Mouse (Mus musculus) kidney, adult 2 months (tissue): ENCODE measurements around the gene Snx25. TPM values are rescaled to one million over a fixed set of nuclear protein-coding genes. Genes with fewer than 3 reads are reported as not detected.

ENCODE experiments used
- DNase-seq: peaks from one replicate; pipeline ENCODE4 v3.0.0; 2021
- H3K27ac ChIP-seq: fragments of 200-500 bp; 2 replicates; pipeline ENCODE4 v1.5.1; 2012; ENCODE audit warnings: low read depth, low read length, control low read depth, inconsistent platforms; ENCODE audit not compliant: insufficient read depth
- H3K27me3 ChIP-seq: fragments of 200-500 bp; replicated peaks from 2 replicates; pipeline ENCODE4 v1.6.1; 2012; ENCODE audit warnings: mild to moderate bottlenecking, moderate library complexity, low read length, inconsistent platforms; ENCODE audit not compliant: control insufficient read depth, insufficient read depth
- H3K36me3 ChIP-seq: fragments of 200-500 bp; 2 replicates; pipeline ENCODE4 v1.6.1; 2012; ENCODE audit warnings: mild to moderate bottlenecking, moderate library complexity, low read length, inconsistent platforms; ENCODE audit not compliant: control insufficient read depth, insufficient read depth
- H3K4me1 ChIP-seq: fragments of 200-500 bp; 2 replicates; pipeline ENCODE4 v1.6.1; 2011; ENCODE audit warnings: low read length; ENCODE audit not compliant: control insufficient read depth, insufficient read depth
- H3K4me3 ChIP-seq: fragments of 200-500 bp; 2 replicates; pipeline ENCODE4 v1.5.1; 2011; ENCODE audit warnings: mild to moderate bottlenecking, low read depth, low read length, control low read depth; ENCODE audit not compliant: insufficient read depth
- CTCF ChIP-seq: fragments of 200-500 bp; conservative IDR thresholded peaks from 2 replicates; pipeline ENCODE4 v1.5.1; 2011; ENCODE audit warnings: low read depth, mild to moderate bottlenecking, control low read depth, low read length, moderate library complexity, mixed read lengths; ENCODE audit not compliant: insufficient read depth, insufficient read length
- POLR2A ChIP-seq: fragments of 200-500 bp; IDR thresholded peaks from one replicate; pipeline ENCODE4 v1.6.1; 2011; ENCODE audit warnings: low read depth, low read length, control low read depth
- WGBS: fragments of 180-500 bp; shearing (Covaris S2); methylation state at CpG from one replicate; pipeline ENCODE4 v1.1.7; 2018; 5-methylcytosine and 5-hydroxymethylcytosine counted together
- polyA plus RNA-seq: library from polyadenylated mRNA; depleted of rRNA; stranded (reverse); fragments of >200 nt; gene quantifications from 2 replicates; pipeline ENCODE4 v1.2.3, GENCODE M21; 2012

Gene Snx25
- polyA plus RNA-seq, 1 experiment: 9.8 TPM

GRCm38 (mm10) chr8:46163870-46164190 is 11.9 kb upstream of the Snx25 start:
- Histone ChIP-seq H3K4me3 (peak overlapping the region; percentile 94), H3K27ac (peak overlapping the region; percentile 49), H3K36me3 (no peaks in the 10 kb centered on the region), H3K27me3 (no peaks in the 10 kb centered on the region), H3K4me1 (peaks cover 10% of the 10 kb centered on the region; the same call in 1 of the 2 replicates)
- no peak for DNase-seq
- under 1% methylated on average over 24 of the region's 25 CpGs for WGBS
- TF ChIP-seq CTCF (no peak), POLR2A (no peak)

- DNase-seq: peak; percentile 98
- H3K36me3 ChIP-seq: no peaks in the 10 kb centered on the region
- H3K4me3 ChIP-seq: peak overlapping the region; percentile 94
- H3K27ac ChIP-seq: peak overlapping the region; percentile 81
- under 1% methylated on average over 77 of the region's 77 CpGs for whole genome bisulfite sequencing
- peaks cover 10% of the 10 kb centered on the region; the same call in 1 of the 2 replicates for H3K4me1 ChIP-seq
- no peaks in the 10 kb centered on the region for H3K27me3 ChIP-seq
- no peak for TF ChIP-seq CTCF
- peak; percentile 87 for TF ChIP-seq POLR2A
Measured at GRCm38 (mm10) chr8:46162953-46163869, 11.3 kb upstream of the Snx25 start.

- peak overlapping the region; percentile 95; the same call in 1 of the 2 replicates for H3K4me3 ChIP-seq
- H3K4me1 ChIP-seq: peaks cover 9% of the 10 kb centered on the region; the same call in 1 of the 2 replicates
- WGBS: 5% methylated on average over 2 of the region's 2 CpGs
- no peaks in the 10 kb centered on the region for H3K27me3 ChIP-seq
- peak overlapping the region; percentile 89; the same call in 1 of the 2 replicates for H3K27ac ChIP-seq
- no peaks in the 10 kb centered on the region for H3K36me3 ChIP-seq
- TF ChIP-seq CTCF: no peak
- TF ChIP-seq POLR2A: no peak
- no peak for DNase-seq
Measured at GRCm38 (mm10) chr8:46153042-46153441, 1.1 kb upstream of the Snx25 start.

GRCm38 (mm10) chr8:46151202-46152062 is 527 bp downstream of the Snx25 start, which contains the start of gene Cfap97:
TSS of gene Cfap97 (plus strand) at chr8:46151771.
- peak; percentile 56 for DNase-seq
- Histone ChIP-seq H3K27ac (peak within 1 kb of the TSS; percentile 89), H3K36me3 (no peaks in the 10 kb centered on the region), H3K27me3 (no peaks in the 10 kb centered on the region), H3K4me1 (peaks cover 9% of the 10 kb centered on the region; the same call in 1 of the 2 replicates), H3K4me3 (peak within 1 kb of the TSS; percentile 95)
- no peak for TF ChIP-seq POLR2A
- TF ChIP-seq CTCF: no peak
- 4% methylated on average over 75 of the region's 75 CpGs for WGBS

GRCm38 (mm10) chr8:46149782-46150181 is 2.2 kb downstream of the Snx25 start:
- no peak for DNase-seq
- 83% methylated on average over 9 of the region's 9 CpGs for WGBS
- TF ChIP-seq CTCF (0 out of 2 replicates have a peak, but pooled peaks have one; percentile 6), POLR2A (no peak)
- peaks cover 9% of the 10 kb centered on the region; the same call in 1 of the 2 replicates for H3K4me1 ChIP-seq
- H3K4me3 ChIP-seq: no peak overlapping the region
- no peak overlapping the region for H3K27ac ChIP-seq
- H3K36me3 ChIP-seq: no peaks in the 10 kb centered on the region
- no peaks in the 10 kb centered on the region for H3K27me3 ChIP-seq

GRCm38 (mm10) chr8:46149306-46149705 is 2.7 kb downstream of the Snx25 start:
- DNase-seq: no peak
- no peak for TF ChIP-seq CTCF
- TF ChIP-seq POLR2A: no peak
- H3K27me3 ChIP-seq: no peaks in the 10 kb centered on the region
- 97% methylated on average over 6 of the region's 6 CpGs for WGBS
- no peak overlapping the region for H3K27ac ChIP-seq
- no peaks in the 10 kb centered on the region for H3K36me3 ChIP-seq
- peaks cover 9% of the 10 kb centered on the region; the same call in 1 of the 2 replicates for H3K4me1 ChIP-seq
- H3K4me3 ChIP-seq: no peak overlapping the region

- TF ChIP-seq POLR2A: no peak
- no peak for TF ChIP-seq CTCF
- 72% methylated on average over 3 of the region's 3 CpGs for WGBS
Measured at GRCm38 (mm10) chr8:46146173-46146572, 5.8 kb downstream of the Snx25 start.

More at GRCm38 (mm10) chr8:46146173-46146572, 5.8 kb downstream of the Snx25 start:
- no peak overlapping the region for H3K4me3 ChIP-seq
- no peaks in the 10 kb centered on the region for H3K27me3 ChIP-seq
- peaks cover 5% of the 10 kb centered on the region; the same call in 1 of the 2 replicates for H3K4me1 ChIP-seq
- H3K36me3 ChIP-seq: no peaks in the 10 kb centered on the region
- no peak overlapping the region for H3K27ac ChIP-seq
- DNase-seq: no peak
